Mouse (Mus musculus) natural killer cell, adult 2 months (primary cell): ENCODE results near the gene Zfp616.

Experiments used
- DNase-seq, 2 experiments: peaks; one replicate each; pipeline ENCODE4 v3.0.0; 2022; ENCODE audit warnings: low spot score in 2 of 2

Gene Zfp616

DNA sequence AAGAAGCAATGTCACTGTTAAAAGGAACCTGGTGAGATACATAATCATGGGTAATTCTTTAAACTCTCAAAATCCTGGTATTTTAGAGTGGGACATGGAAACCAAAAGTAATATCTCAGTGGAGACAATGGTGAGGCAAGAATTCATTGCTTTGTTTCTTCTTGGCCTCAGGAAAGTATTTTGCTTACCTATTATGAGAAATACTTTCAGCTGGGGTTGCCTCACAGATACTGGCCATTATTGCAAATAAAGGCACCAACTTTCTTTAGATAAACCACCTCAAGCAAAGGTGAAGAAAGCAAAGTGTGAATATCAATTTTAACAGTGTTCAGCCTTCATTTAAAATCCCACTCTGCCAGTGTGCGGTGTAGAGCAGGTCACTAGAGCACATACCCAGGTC lies at the start of gene Zfp616:
Zfp616 (plus strand) TSS at position 301 of the 400 bp plus-strand sequence.
- no peak for DNase-seq

DNA sequence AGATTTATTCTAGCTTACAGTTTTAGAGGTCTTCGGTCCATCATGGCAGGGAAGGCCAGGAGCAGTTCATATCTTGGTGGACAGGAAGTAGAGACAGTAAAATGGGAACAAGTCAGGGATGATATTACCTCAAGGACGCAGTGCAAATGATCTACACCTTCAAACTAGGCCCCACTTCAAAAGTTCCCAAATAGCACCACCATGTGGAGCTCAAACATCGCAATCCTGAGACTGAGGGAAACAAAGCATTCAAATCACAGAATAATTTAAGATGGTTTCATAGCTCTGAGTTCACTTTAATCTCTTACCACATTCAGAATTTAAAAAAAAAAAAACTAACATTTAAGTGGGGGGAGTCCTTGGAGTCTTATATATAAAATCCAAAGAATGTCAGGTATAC lies 18.4 kb upstream of the Zfp616 start:
- no peak for DNase-seq

GRCm38 (mm10) chr11:74056451-74056850 lies 13.3 kb upstream of the Zfp616 start, which contains the start of the genes Olfr139 and Olfr399:
Gene Olfr139, minus strand, starts transcription at chr11:74056551.
Gene Olfr399, minus strand, starts transcription at chr11:74056615.
- DNase-seq: no peak

- DNase-seq: no peak
Observed at GRCm38 (mm10) chr11:74100724-74101123, 31.0 kb downstream of the Zfp616 start.

GRCm38 (mm10) chr11:74101507-74101906 lies 31.8 kb downstream of the Zfp616 start:
- DNase-seq: no peak

DNA sequence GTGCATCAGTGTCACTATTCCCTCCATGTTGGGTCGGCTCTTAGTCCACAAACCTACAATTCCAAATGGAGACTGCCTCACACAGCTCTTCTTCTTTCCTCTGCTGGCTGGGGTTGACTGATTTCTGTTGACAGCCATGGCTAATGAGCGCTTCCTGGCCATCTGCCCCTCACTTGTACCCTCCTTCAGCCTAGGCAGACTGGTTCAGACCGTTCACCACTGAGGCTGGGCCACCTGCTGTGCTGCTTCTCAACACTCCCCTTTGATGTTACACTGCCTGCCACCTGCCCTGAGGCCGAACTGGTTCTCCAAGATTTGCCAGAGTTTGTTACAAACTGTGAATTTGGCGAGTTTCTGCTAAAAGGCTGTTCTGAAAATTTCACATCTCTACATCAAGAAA lies 35.3 kb downstream of the Zfp616 start:
- no peak for DNase-seq

- DNase-seq: no peak
Observed at GRCm38 (mm10) chr11:74113412-74113811, 43.7 kb downstream of the Zfp616 start, which contains the start of gene Olfr401. Gene Olfr401, plus strand, starts transcription at chr11:74113712.
